Mouse (Mus musculus): ENCODE data around the gene Casz1.

The Casz1 gene

DNA sequence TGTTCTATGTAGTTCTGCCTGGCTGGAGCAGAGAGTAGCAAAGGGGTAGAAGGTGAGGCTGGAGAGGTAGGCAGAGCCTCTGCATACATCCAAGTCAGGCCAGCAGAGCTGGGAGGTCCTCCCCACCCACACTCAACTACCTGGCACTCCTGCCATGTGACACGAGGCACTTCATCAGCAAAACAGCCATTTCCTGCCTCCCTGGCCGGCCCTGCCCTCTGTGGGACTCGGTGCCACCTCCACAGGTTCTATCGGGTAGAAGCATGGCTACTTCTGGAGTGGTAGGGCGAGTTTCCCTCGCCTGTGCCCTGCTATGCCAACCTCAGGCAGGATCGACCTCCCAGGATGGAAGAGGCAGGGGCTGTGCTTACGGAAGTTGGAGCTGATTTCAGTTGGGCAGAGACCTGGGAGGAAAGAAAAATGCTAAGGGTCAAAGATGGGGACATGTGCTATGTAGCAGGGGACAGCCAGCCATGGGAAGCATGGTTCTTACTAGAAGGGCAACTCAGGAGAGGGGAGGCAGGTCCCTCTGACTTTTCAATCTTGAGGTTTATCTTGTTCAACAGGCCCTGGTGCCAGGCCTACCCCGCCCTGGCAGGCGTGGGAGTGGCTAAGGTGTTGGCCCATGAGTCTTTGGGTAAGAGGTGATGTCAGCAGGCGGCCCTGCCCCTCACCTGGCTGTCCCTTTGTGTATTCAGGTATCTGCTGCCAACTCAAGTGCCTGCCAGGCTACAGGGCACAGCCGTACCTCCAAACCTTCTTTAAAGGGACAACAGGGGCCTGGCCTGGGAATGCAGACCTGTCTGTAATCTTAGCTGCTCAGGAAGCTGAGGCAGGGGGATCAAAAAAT is 6.5 kb upstream of the Casz1 start:
- in situ Hi-C loops (cut with MboI; ENCODE audit: low sequenced_read_pairs): no loop called here

DNA sequence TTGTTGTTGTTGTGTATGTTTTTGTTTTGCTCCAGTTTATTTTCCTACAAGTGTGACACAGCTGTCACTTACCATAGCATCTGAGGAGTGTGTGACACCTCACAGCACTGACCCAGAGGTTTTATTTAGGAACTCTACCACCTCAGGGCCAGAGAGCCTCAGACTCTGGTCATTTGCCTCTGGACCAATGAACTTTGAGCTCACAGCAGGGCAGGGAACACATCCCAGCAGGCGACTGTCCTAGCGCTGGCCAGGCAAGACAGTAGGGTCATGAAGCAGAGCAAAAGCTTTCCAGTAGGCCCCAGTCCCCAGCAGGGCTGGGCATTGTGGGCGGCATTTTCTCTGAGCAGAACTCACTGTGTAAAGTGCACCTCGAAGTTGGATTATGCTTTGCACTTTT is 1.2 kb upstream of the Casz1 start:
- in situ Hi-C loops (cut with MboI; ENCODE audit: low sequenced_read_pairs): no loop called here

GRCm38 (mm10) chr4:148803636-148804035 is 593 bp upstream of the Casz1 start:
- in situ Hi-C loops (cut with MboI; ENCODE audit: low sequenced_read_pairs): no loop called here

DNA sequence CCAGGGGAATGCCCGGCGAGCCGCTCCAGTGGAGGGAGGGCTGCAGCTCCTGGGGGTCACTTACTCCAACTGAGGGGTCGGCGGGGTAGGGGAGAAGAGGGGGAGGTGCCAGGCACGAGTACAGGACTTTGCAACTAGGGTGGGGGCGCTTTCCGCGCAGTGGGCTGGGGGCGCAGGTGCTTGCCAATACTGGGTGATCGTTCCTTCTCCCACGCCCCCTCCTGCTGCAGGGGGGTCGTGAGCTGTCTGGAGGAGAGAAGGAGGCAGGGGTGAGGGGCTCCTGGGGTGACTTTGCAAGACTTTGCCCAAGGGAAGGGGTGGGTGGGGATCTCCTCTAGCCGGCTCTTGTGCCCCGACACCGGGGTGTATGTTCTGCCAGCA is 541 bp downstream of the Casz1 start:
- in situ Hi-C loops (cut with MboI; ENCODE audit: low sequenced_read_pairs): no loop called here

DNA sequence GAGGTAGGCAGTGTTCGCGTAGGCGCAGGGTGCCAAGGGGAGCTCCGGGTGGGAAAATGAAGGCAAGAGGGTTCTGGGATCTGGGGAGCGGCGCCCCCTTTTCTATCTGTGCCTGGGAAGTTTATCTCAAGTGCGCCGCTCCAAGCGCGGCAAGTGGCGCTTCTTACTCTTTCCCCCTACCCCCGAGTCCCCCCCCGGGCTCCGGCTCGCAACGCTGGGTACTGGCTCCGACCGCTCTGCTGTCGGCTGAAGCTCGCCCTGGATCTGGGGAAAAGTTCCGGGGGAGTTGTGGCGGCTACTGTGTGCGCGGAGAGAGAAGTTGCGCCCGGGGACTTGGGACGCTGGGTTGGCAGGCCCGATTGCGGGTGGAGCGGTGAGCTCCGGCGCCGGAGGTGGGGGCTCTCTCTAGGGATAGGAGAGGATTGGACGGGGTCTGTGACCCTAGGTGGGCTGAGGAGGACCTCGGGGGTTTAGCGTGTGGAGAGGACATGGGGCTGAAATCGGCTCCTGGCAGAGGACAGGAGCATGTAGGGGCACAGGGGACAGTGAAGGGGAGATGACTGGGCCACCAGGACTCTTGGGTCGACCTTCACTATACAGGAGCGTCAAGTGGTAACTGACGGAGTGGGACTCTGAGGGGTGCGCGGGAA is 1.1 kb downstream of the Casz1 start:
- in situ Hi-C loops (cut with MboI; ENCODE audit: low sequenced_read_pairs): no loop called here

DNA sequence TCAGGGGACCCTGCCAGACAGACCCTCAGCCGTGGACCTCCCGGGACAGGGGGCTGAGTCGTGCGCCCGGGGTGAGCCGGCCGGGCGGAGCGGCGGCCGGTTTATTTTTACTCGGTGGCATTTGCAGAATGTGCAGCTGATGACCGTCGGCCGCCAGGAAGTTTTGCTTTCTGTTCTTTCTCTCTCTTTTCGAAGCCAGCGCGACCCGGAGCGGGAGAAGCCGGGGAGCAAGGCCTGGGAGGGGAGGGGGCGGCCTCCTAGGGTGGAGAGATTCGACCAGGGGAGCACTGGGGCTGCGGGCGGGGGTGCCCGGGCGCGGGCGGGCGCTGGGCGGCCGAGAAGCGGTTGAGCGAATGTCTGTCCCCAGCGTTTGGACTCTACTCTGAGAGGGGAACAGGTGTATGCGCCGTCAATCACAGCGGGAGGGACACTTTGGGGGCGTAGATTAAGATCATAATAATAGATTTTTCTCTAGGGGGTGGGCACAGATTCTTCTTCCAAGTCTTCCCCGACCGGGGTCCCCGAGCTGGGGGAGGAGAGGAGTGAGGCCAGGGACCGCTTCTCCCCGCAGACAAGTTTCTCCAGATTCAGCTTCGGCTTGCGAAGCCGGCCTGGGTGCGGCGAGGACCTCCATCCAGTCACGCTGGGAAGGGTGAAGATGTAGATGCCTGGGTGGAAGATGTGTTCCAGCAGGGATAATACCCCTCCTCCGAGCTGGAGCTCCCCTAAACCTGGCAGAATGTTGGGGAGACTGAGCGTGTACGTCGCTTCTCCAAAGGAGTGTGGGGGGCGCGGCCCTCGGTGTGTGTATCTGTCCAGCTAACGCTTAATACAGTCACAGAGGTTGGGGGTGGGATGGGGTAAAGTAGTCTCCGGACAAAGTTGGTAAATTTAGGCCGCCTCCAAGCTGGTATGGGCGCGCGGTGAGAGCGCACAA is 1.9 kb downstream of the Casz1 start:
- in situ Hi-C loops (cut with MboI; ENCODE audit: low sequenced_read_pairs): no loop called here

DNA sequence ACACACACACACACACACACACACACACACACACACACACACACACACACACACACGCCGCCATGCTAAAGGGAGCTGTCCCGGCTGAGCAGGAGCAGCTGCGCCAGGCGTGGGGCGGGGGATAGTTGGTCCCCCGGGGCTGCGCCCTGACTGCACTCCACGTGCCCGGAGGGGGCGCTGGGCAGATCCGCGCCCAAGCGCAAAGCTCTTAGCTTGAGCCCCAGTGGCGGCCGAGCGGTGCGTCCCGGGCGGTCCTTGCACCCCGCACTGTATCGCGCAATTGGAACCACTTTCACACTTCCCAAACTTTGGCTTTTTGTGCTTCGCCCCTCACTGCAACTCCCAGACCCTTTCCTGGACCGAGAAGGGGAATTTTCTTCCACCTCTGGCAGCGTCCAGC is 2.6 kb downstream of the Casz1 start:
- in situ Hi-C loops (cut with MboI; ENCODE audit: low sequenced_read_pairs): no loop called here

GRCm38 (mm10) chr4:148807397-148807796 is 3.2 kb downstream of the Casz1 start:
- in situ Hi-C loops (cut with MboI; ENCODE audit: low sequenced_read_pairs): no loop called here

- in situ Hi-C loops (cut with MboI; ENCODE audit: low sequenced_read_pairs): no loop called here
Measured at GRCm38 (mm10) chr4:148808839-148809238, 4.6 kb downstream of the Casz1 start.

- in situ Hi-C loops (cut with MboI; ENCODE audit: low sequenced_read_pairs): no loop called here
Measured at GRCm38 (mm10) chr4:148810706-148811105, 6.5 kb downstream of the Casz1 start.

GRCm38 (mm10) chr4:148811940-148812339 is 7.7 kb downstream of the Casz1 start:
- in situ Hi-C loops (cut with MboI; ENCODE audit: low sequenced_read_pairs): no loop called here

- in situ Hi-C loops (cut with MboI; ENCODE audit: low sequenced_read_pairs): no loop called here
Measured at GRCm38 (mm10) chr4:148813247-148813646, 9.0 kb downstream of the Casz1 start.

DNA sequence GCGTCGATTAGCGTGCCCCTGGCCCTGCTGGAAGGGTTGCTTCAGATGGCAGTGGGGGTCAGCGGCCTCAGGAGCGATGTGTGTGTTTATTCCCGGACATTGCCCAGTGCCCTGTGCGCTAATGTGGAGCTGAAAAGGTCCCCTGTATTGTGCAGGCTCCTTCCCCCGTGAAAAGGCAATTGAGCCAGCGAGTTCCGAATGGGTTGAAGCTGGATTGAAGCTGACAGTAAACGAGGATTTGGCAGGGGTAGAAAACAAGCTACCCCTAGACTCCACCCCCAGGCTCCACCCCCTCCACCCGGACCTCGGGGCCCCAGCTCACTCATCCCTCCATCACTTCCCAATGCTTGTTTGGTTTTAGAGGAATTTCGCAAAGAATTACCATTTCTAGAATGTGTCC is 12.3 kb downstream of the Casz1 start:
- in situ Hi-C loops (cut with MboI; ENCODE audit: low sequenced_read_pairs): no loop called here

- in situ Hi-C loops (cut with MboI; ENCODE audit: low sequenced_read_pairs): no loop called here
Measured at GRCm38 (mm10) chr4:148818161-148818560, 13.9 kb downstream of the Casz1 start.

DNA sequence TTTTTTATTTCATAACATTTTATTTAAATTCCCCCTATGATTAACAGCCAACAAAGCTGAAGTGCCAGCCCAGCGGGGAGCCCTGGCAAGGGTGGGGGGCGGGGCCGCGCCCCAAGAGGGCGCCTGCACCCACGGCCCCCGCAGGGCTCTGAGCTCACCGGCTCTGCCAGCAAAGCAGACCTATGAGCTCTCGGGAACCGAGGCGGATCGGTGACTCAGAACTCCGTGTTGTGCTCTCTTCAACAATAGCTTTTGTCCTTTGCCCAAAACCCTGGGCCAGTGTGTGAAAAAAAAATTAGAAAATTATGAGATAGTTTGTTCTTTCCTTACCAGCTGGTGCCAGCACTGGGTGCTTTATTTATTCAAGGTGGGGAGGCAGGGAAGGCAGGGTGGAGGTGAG is 15.9 kb downstream of the Casz1 start:
- in situ Hi-C loops (cut with MboI; ENCODE audit: low sequenced_read_pairs): no loop called here

DNA sequence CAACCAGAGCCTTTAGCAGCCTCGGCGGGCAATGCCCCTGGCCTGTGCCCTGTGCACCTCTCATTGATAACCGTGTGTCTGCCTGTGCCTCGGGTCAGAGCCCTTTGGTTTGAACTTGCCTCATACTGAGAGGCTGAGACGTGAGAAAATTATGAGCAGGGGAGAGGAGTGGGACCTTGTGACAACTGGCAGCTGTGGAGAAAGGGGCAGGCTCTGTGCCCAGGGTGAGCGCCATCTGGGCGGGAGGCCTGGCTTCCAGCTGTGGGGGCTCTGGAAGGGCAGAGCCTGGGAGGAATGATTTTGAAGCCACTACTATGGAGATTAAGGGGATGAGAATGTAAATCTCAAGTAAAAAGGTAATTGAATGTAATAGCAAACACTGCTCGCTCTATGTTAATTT is 19.1 kb downstream of the Casz1 start:
- in situ Hi-C loops (cut with MboI; ENCODE audit: low sequenced_read_pairs): no loop called here

DNA sequence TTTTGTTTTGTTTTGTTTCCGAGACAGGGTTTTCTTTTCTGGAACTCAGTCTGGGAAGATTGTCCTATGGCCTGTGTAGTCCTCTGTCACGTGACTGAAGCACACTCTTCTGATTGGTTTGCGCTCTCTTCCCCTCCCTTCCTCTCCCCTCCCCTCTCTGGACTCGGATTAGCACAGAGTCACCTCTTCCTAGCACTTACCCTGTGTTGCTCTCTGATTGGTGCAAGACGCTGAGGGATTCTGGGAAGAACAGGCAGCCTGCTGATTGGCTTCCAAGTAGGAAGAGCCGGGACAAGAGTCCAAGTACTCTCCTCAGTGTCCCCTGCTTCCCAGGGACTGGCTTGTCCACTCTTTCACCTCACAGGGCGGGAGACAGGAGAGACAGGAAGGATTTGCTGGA is 26.1 kb downstream of the Casz1 start:
- in situ Hi-C loops (cut with MboI; ENCODE audit: low sequenced_read_pairs): no loop called here

GRCm38 (mm10) chr4:148833245-148833990 is 29.2 kb downstream of the Casz1 start:
- in situ Hi-C loops (cut with MboI; ENCODE audit: low sequenced_read_pairs): no loop called here

DNA sequence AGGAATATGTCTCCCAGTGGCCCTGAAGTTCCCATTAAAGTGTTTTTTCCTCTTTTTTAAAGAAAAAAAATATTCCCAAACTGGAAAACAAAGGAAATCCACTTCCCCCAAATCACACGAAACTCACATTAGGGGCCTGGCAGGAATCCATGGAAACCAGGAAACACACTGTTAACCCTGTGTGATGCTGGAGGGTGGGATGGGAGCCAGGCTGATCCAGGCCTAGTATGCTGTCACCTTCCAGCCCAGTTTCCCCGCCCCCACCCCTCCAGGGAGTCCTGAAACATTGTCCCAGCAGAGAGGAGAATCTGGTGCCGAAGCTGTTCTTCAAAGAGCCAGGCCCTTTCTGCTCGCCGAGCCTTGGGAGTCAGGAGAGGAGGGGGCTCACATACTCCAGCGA is 32.2 kb downstream of the Casz1 start:
- in situ Hi-C loops (cut with MboI; ENCODE audit: low sequenced_read_pairs): no loop called here

GRCm38 (mm10) chr4:148837046-148837445 is 32.8 kb downstream of the Casz1 start:
- in situ Hi-C loops (cut with MboI; ENCODE audit: low sequenced_read_pairs): no loop called here

GRCm38 (mm10) chr4:148837644-148838043 is 33.4 kb downstream of the Casz1 start:
- in situ Hi-C loops (cut with MboI; ENCODE audit: low sequenced_read_pairs): no loop called here

Measured in CH12F3 (cell line).